Mouse (Mus musculus): ENCODE measurements around the gene Nr5a1.

Nr5a1 gene

GRCm38 (mm10) chr2:38723378-38723777 lies 9.0 kb upstream of the Nr5a1 start:
- no peak for TF ChIP-seq NANOG (IDR thresholded peaks at IDR 0.05; ENCODE audit: borderline replicate concordance, low read length)
- TF ChIP-seq POU5F1 (IDR thresholded peaks at IDR 0.05; ENCODE audit: borderline replicate concordance, low read length): no peak
- TF ChIP-seq CTCF (conservative IDR thresholded peaks at IDR 0.05; ENCODE audit: low read length): no peak
- Histone ChIP-seq H3K36me3 (ENCODE audit: insufficient read depth, low read length) (peaks cover 6% of the 10 kb centered on the region), H3K9me3 (ENCODE audit: low read length) (no peaks in the 10 kb centered on the region), H3K4me3 (replicated peaks; ENCODE audit: low read length) (no peak overlapping the region), H3K27me3 (ENCODE audit: insufficient read depth, low read length) (peaks cover 21% of the 10 kb centered on the region), H3K4me1 (replicated peaks; ENCODE audit: low read depth, low read length) (peaks cover 15% of the 10 kb centered on the region)

- no peak for TF ChIP-seq CTCF (conservative IDR thresholded peaks at IDR 0.05; ENCODE audit: low read length)
- TF ChIP-seq NANOG (IDR thresholded peaks at IDR 0.05; ENCODE audit: borderline replicate concordance, low read length): no peak
- no peak for TF ChIP-seq POU5F1 (IDR thresholded peaks at IDR 0.05; ENCODE audit: borderline replicate concordance, low read length)
These were observed 7.7 kb upstream of the Nr5a1 start for GRCm38 (mm10) chr2:38722076-38722475.

GRCm38 (mm10) chr2:38720661-38721060 lies 6.3 kb upstream of the Nr5a1 start:
- H3K36me3 ChIP-seq (ENCODE audit: insufficient read depth, low read length): no peaks in the 10 kb centered on the region
- H3K27me3 ChIP-seq (ENCODE audit: insufficient read depth, low read length): peaks cover 42% of the 10 kb centered on the region
- peaks cover 15% of the 10 kb centered on the region for H3K4me1 ChIP-seq (replicated peaks; ENCODE audit: low read depth, low read length)
- no peaks in the 10 kb centered on the region for H3K9me3 ChIP-seq (ENCODE audit: low read length)
- no peak overlapping the region for H3K4me3 ChIP-seq (replicated peaks; ENCODE audit: low read length)
- TF ChIP-seq NANOG (IDR thresholded peaks at IDR 0.05; ENCODE audit: borderline replicate concordance, low read length) (no peak), CTCF (conservative IDR thresholded peaks at IDR 0.05; ENCODE audit: low read length) (no peak), POU5F1 (IDR thresholded peaks at IDR 0.05; ENCODE audit: borderline replicate concordance, low read length) (no peak)

More at GRCm38 (mm10) chr2:38722076-38722475, 7.7 kb upstream of the Nr5a1 start:
- Histone ChIP-seq H3K9me3 (ENCODE audit: low read length) (no peaks in the 10 kb centered on the region), H3K4me1 (replicated peaks; ENCODE audit: low read depth, low read length) (peaks cover 15% of the 10 kb centered on the region), H3K27me3 (ENCODE audit: insufficient read depth, low read length) (peaks cover 34% of the 10 kb centered on the region), H3K36me3 (ENCODE audit: insufficient read depth, low read length) (no peaks in the 10 kb centered on the region), H3K4me3 (replicated peaks; ENCODE audit: low read length) (no peak overlapping the region)

- no peak for TF ChIP-seq NANOG (IDR thresholded peaks at IDR 0.05; ENCODE audit: borderline replicate concordance, low read length)
- no peak for TF ChIP-seq POU5F1 (IDR thresholded peaks at IDR 0.05; ENCODE audit: borderline replicate concordance, low read length)
- TF ChIP-seq CTCF (conservative IDR thresholded peaks at IDR 0.05; ENCODE audit: low read length): no peak
- H3K36me3 ChIP-seq (ENCODE audit: insufficient read depth, low read length): no peaks in the 10 kb centered on the region
- no peaks in the 10 kb centered on the region for H3K9me3 ChIP-seq (ENCODE audit: low read length)
- H3K27me3 ChIP-seq (ENCODE audit: insufficient read depth, low read length): peaks cover 54% of the 10 kb centered on the region
- no peak overlapping the region for H3K4me3 ChIP-seq (replicated peaks; ENCODE audit: low read length)
- H3K4me1 ChIP-seq (replicated peaks; ENCODE audit: low read depth, low read length): peaks cover 15% of the 10 kb centered on the region
These were observed 5.0 kb upstream of the Nr5a1 start for GRCm38 (mm10) chr2:38719354-38719753.

GRCm38 (mm10) chr2:38718676-38719075 lies 4.3 kb upstream of the Nr5a1 start:
- H3K27me3 ChIP-seq (ENCODE audit: insufficient read depth, low read length): peaks cover 61% of the 10 kb centered on the region
- H3K36me3 ChIP-seq (ENCODE audit: insufficient read depth, low read length): no peaks in the 10 kb centered on the region
- no peak overlapping the region for H3K4me3 ChIP-seq (replicated peaks; ENCODE audit: low read length)
- H3K4me1 ChIP-seq (replicated peaks; ENCODE audit: low read depth, low read length): peaks cover 15% of the 10 kb centered on the region
- H3K9me3 ChIP-seq (ENCODE audit: low read length): no peaks in the 10 kb centered on the region
- TF ChIP-seq CTCF (conservative IDR thresholded peaks at IDR 0.05; ENCODE audit: low read length): no peak
- no peak for TF ChIP-seq POU5F1 (IDR thresholded peaks at IDR 0.05; ENCODE audit: borderline replicate concordance, low read length)

GRCm38 (mm10) chr2:38717436-38717835 lies 3.1 kb upstream of the Nr5a1 start:
- H3K36me3 ChIP-seq (ENCODE audit: insufficient read depth, low read length): no peaks in the 10 kb centered on the region
- H3K4me3 ChIP-seq (replicated peaks; ENCODE audit: low read length): no peak overlapping the region
- TF ChIP-seq CTCF (conservative IDR thresholded peaks at IDR 0.05; ENCODE audit: low read length): no peak
- TF ChIP-seq POU5F1 (IDR thresholded peaks at IDR 0.05; ENCODE audit: borderline replicate concordance, low read length): no peak
- H3K9me3 ChIP-seq (ENCODE audit: low read length): no peaks in the 10 kb centered on the region
- H3K27me3 ChIP-seq (ENCODE audit: insufficient read depth, low read length): peaks cover 73% of the 10 kb centered on the region
- H3K4me1 ChIP-seq (replicated peaks; ENCODE audit: low read depth, low read length): peaks cover 21% of the 10 kb centered on the region

GRCm38 (mm10) chr2:38713596-38713995 lies 746 bp downstream of the Nr5a1 start:
- Histone ChIP-seq H3K36me3 (ENCODE audit: insufficient read depth, low read length) (no peaks in the 10 kb centered on the region), H3K4me1 (replicated peaks; ENCODE audit: low read depth, low read length) (peaks cover 41% of the 10 kb centered on the region), H3K27me3 (ENCODE audit: insufficient read depth, low read length) (peaks cover 91% of the 10 kb centered on the region), H3K4me3 (replicated peaks; ENCODE audit: low read length) (no peak overlapping the region), H3K9me3 (ENCODE audit: low read length) (no peaks in the 10 kb centered on the region)
- TF ChIP-seq NANOG (IDR thresholded peaks at IDR 0.05; ENCODE audit: borderline replicate concordance, low read length) (no peak), CTCF (conservative IDR thresholded peaks at IDR 0.05; ENCODE audit: low read length) (no peak), POU5F1 (IDR thresholded peaks at IDR 0.05; ENCODE audit: borderline replicate concordance, low read length) (no peak)

GRCm38 (mm10) chr2:38712769-38713125 lies 1.6 kb downstream of the Nr5a1 start:
- H3K4me1 ChIP-seq (replicated peaks; ENCODE audit: low read depth, low read length): peaks cover 49% of the 10 kb centered on the region
- no peaks in the 10 kb centered on the region for H3K36me3 ChIP-seq (ENCODE audit: insufficient read depth, low read length)
- peaks cover 91% of the 10 kb centered on the region for H3K27me3 ChIP-seq (ENCODE audit: insufficient read depth, low read length)
- H3K9me3 ChIP-seq (ENCODE audit: low read length): no peaks in the 10 kb centered on the region
- no peak for TF ChIP-seq NANOG (IDR thresholded peaks at IDR 0.05; ENCODE audit: borderline replicate concordance, low read length)
- no peak for TF ChIP-seq CTCF (conservative IDR thresholded peaks at IDR 0.05; ENCODE audit: low read length)
- no peak for TF ChIP-seq POU5F1 (IDR thresholded peaks at IDR 0.05; ENCODE audit: borderline replicate concordance, low read length)
- H3K4me3 ChIP-seq (replicated peaks; ENCODE audit: low read length): no peak overlapping the region

GRCm38 (mm10) chr2:38712076-38712768 lies 2.1 kb downstream of the Nr5a1 start:
- no peaks in the 10 kb centered on the region for H3K36me3 ChIP-seq (ENCODE audit: insufficient read depth, low read length)

More at GRCm38 (mm10) chr2:38712076-38712768, 2.1 kb downstream of the Nr5a1 start:
- peak overlapping the region; percentile 61 for H3K4me3 ChIP-seq (replicated peaks; ENCODE audit: low read length)
- peaks cover 51% of the 10 kb centered on the region for H3K4me1 ChIP-seq (replicated peaks; ENCODE audit: low read depth, low read length)
- no peaks in the 10 kb centered on the region for H3K9me3 ChIP-seq (ENCODE audit: low read length)
- no peak for TF ChIP-seq POU5F1 (IDR thresholded peaks at IDR 0.05; ENCODE audit: borderline replicate concordance, low read length)
- no peak for TF ChIP-seq CTCF (conservative IDR thresholded peaks at IDR 0.05; ENCODE audit: low read length)
- TF ChIP-seq NANOG (IDR thresholded peaks at IDR 0.05; ENCODE audit: borderline replicate concordance, low read length): no peak
- peaks cover 91% of the 10 kb centered on the region for H3K27me3 ChIP-seq (ENCODE audit: insufficient read depth, low read length)

All from E14TG2a.4 (cell line).